Mouse (Mus musculus) myocyte (in vitro differentiated cells): Measurements from ENCODE around the gene Trim69.

Experiments
- E2F4 ChIP-seq: IDR thresholded peaks from one replicate; pipeline ENCODE4 v1.6.1; 2011; ENCODE audit warnings: mild to moderate bottlenecking, control low read depth, moderate library complexity; ENCODE audit not compliant: insufficient read depth
- MAX ChIP-seq: IDR thresholded peaks from one replicate; pipeline ENCODE4 v1.6.1; 2011; ENCODE audit warnings: low read depth, mild to moderate bottlenecking, control low read depth
- POLR2A ChIP-seq: IDR thresholded peaks from one replicate; pipeline ENCODE4 v1.6.1; 2011; ENCODE audit warnings: low read depth, mild to moderate bottlenecking, control low read depth, moderate library complexity; ENCODE audit not compliant: insufficient read length
- POLR2AphosphoS2 ChIP-seq: IDR thresholded peaks from one replicate; pipeline ENCODE4 v1.6.1; 2011; ENCODE audit warnings: low read depth, control low read depth; ENCODE audit not compliant: insufficient read length
- SRF ChIP-seq: IDR thresholded peaks from one replicate; pipeline ENCODE4 v1.6.1; 2011; ENCODE audit warnings: low read depth; ENCODE audit not compliant: control insufficient read depth, insufficient read length
- TCF12 ChIP-seq: IDR thresholded peaks from one replicate; pipeline ENCODE4 v1.6.1; 2011; ENCODE audit warnings: mild to moderate bottlenecking, control low read depth; ENCODE audit not compliant: poor library complexity, insufficient read depth, severe bottlenecking
- USF1 ChIP-seq: IDR thresholded peaks from one replicate; pipeline ENCODE4 v1.6.1; 2011; ENCODE audit warnings: low read depth, mild to moderate bottlenecking, control low read depth, moderate library complexity

DNA sequence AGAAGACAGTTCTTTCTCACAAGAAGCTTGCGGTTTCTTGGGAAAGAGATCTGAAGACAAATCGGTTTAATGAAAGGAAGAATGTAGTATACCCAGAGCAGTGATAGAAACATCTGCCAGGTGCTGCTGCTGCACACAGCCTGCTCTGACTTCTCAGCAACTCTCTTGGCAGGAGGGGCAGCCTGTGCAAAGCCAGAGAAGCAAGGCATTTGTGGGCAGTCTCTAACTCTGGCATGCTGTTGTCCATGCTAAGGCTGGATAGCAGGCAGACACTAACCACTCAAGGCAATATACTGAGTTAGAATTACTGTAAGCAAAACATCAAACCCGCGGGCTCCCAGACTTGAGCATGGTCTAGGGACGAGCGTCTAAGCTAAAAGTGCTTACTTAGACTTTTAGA lies 833 bp upstream of the Trim69 start:
- no peak for TF ChIP-seq E2F4
- TF ChIP-seq POLR2A = no peak
- no peak for TF ChIP-seq POLR2AphosphoS2
- no peak for TF ChIP-seq USF1
- TF ChIP-seq TCF12 = no peak
- TF ChIP-seq MAX = no peak
- no peak for TF ChIP-seq SRF
